Mouse (Mus musculus) heart, adult 2 months (tissue): ENCODE data around the gene Cavin3. TPM values are rescaled to one million over a fixed set of nuclear protein-coding genes. Genes with fewer than 3 reads are reported as not detected.

Experiments used
- DNase-seq, 2 experiments: peaks; one replicate each; pipeline ENCODE4 v3.0.0; 2021
- H3K27ac ChIP-seq: fragments of 200-600 bp; 2 replicates; pipeline ENCODE4 v1.8.1; 2022
- H3K27me3 ChIP-seq: fragments of 200-500 bp; 2 replicates; pipeline ENCODE4 v1.6.1; 2012; ENCODE audit warnings: mild to moderate bottlenecking, low read length, inconsistent platforms, mixed read lengths; ENCODE audit not compliant: control insufficient read depth, insufficient read depth
- H3K36me3 ChIP-seq: fragments of 200-500 bp; 2 replicates; pipeline ENCODE4 v1.6.1; 2012; ENCODE audit warnings: low read length, inconsistent platforms; ENCODE audit not compliant: control insufficient read depth, insufficient read depth
- H3K4me1 ChIP-seq: fragments of 200-500 bp; 2 replicates; pipeline ENCODE4 v1.6.1; 2011; ENCODE audit warnings: low read length; ENCODE audit not compliant: control insufficient read depth, insufficient read depth
- H3K4me3 ChIP-seq: fragments of 200-600 bp; 2 replicates; pipeline ENCODE4 v1.8.1; 2022
- H3K79me2 ChIP-seq: fragments of 200-500 bp; replicated peaks from 2 replicates; pipeline ENCODE4 v1.6.1; 2012; ENCODE audit warnings: mild to moderate bottlenecking, inconsistent platforms, low read length, moderate library complexity, mixed read lengths; ENCODE audit not compliant: control insufficient read depth, insufficient read depth
- H3K9ac ChIP-seq: fragments of 200-500 bp; 2 replicates; pipeline ENCODE4 v1.6.1; 2012; ENCODE audit warnings: low read depth, mild to moderate bottlenecking, control low read depth, inconsistent platforms, low read length, mixed read lengths
- CTCF ChIP-seq: fragments of 200-600 bp; IDR thresholded peaks from 2 replicates; pipeline ENCODE4 v1.8.1; 2022; ENCODE audit warnings: antibody characterized with exemption, mild to moderate bottlenecking, moderate library complexity
- EP300 ChIP-seq: fragments of 200-500 bp; IDR thresholded peaks from 2 replicates; pipeline ENCODE4 v1.6.1; 2011; ENCODE audit warnings: low read depth, low read length, control low read depth; ENCODE audit not compliant: insufficient read depth
- POLR2A ChIP-seq: fragments of 200-500 bp; IDR thresholded peaks from 2 replicates; pipeline ENCODE4 v1.6.1; 2011; ENCODE audit warnings: mild to moderate bottlenecking, low read depth, low read length, control low read depth; ENCODE audit not compliant: insufficient read depth
- WGBS: fragments of 180-500 bp; shearing (Covaris S2); methylation state at CpG from one replicate; pipeline ENCODE4 v1.1.7; 2018; 5-methylcytosine and 5-hydroxymethylcytosine counted together
- intact Hi-C: fragments of 180-260 bp; cut with DNase I; formaldehyde crosslinking; loops from one replicate; pipeline ENCODE4 v1.15.1; 2025
- long read RNA-seq: library from polyadenylated mRNA; stranded (forward); transcript quantifications from one replicate; pipeline ENCODE4 v2.0.0, GENCODE M21; 2021
- polyA plus RNA-seq: library from polyadenylated mRNA; depleted of rRNA; stranded (reverse); fragments of >200 nt; gene quantifications from 2 replicates; pipeline ENCODE4 v1.2.3, GENCODE M21; 2012; rRNA removed
- total RNA-seq, 2 experiments: library from RNA; stranded (reverse); gene quantifications; 2 replicates each; pipeline ENCODE4 v1.2.3; 2021

The Cavin3 gene
- total RNA-seq (10 to 100 TPM; 17.5 to 24.0 TPM), polyA plus RNA-seq (18.0 and 21.0 TPM in 2 replicates)
- long read RNA-seq, transcript Cavin3-201 (2 exons, 1,662 nt) = major isoform, 46 of 46 reads
- long read RNA-seq, partial matches to known transcripts = 0 of 46 reads
- long read RNA-seq, other reads (novel, unspliced or antisense) = 0 of 46 reads

DNA sequence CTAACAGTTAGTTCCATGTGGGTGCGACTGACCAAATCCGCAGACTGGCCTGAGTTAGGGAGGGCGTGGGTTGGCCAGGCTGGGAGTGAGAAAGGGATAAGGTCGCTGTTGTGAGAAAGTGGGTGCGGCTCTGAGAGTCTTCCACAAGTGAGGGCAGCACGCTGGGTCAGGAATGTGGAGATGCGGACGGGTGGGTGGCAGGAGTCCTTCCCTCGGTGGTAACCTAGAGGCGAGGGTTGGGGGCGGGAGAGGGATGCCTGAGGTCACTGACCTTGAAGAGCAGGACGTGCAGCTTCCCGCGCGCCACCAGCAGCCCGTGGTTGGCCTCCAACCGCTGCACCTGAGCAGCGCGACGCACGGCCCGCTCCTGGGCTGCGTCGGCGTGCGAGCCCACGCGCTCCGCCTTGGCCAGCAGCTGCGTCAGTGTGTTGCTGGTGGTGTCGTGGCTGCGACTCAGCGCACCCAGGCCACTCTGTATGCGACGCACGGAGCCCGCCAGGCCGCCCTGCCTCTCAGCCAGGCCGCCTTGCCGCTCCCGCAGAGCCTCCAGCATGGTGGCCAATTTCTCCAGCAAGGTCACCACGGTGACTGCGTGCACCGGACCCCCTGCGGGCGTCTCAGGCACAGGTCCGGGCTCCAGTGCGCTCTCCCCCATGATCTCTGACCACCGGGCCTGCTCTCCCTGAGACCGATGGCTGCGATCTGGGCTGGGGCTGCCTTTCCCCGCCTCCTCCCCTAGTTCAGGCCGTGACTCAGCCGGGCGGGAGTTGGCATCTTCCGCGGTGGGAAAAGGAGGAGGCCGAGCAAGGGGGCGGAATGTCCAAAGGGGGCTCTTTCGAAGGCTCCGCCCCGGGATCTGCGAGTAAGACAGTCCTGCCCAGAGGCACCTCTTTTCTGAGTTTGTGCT, at the start of gene Cavin3:
TSS of gene Cavin3 (minus strand) at position 796 of the 907 bp plus-strand sequence.
- Histone ChIP-seq H3K4me1 (peaks cover 9% of the 10 kb centered on the region), H3K27me3 (no peaks in the 10 kb centered on the region), H3K4me3 (peak within 1 kb of the TSS; percentile 78), H3K79me2 (no peaks in the 10 kb centered on the region), H3K27ac (peak within 1 kb of the TSS; percentile 97), H3K9ac (peak within 1 kb of the TSS; percentile 94), H3K36me3 (peaks cover 5% of the 10 kb centered on the region)
- intact Hi-C loops = loop anchor here (2.0 kb wide), 1 partner anchor 33 kb away; no protein-coding TSS in a partner anchor
- WGBS = 5% methylated on average over 63 of the region's 63 CpGs
- TF ChIP-seq CTCF (no peak), POLR2A (peak; percentile 76), EP300 (0 out of 2 replicates have a peak, but pooled peaks have one; percentile 2)
- peak; percentile 90 for DNase-seq

DNA sequence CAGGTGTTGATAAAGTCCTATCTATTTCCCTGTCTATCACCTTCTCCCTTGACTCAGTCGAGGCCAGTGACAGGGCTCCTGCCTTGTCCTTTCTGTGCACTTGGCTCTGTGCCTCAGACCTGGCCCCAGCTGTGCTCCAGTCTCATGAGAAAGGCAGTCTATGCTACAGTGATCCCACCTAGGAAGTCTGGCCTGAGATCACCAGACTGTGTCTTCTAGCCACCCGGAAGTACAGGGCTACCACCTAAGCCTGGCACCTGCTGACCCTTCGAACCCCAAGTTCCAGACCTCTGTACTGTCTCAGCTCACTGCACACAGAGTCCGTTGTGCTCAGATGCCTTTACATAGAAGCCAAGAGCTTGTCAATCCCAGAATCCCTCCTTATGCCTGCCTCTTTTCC, 46.0 kb upstream of the Cavin3 start:
- no peak overlapping the region for H3K27ac ChIP-seq
- 66% methylated on average over 4 of the region's 4 CpGs for WGBS
- no peaks in the 10 kb centered on the region for H3K27me3 ChIP-seq
- H3K79me2 ChIP-seq = no peaks in the 10 kb centered on the region
- H3K36me3 ChIP-seq = no peaks in the 10 kb centered on the region
- no peaks in the 10 kb centered on the region for H3K4me1 ChIP-seq
- no peak overlapping the region for H3K4me3 ChIP-seq
- intact Hi-C loops = no loop called here
- TF ChIP-seq CTCF (no peak), POLR2A (no peak), EP300 (no peak)
- H3K9ac ChIP-seq = no peak overlapping the region
- no peak for DNase-seq

DNA sequence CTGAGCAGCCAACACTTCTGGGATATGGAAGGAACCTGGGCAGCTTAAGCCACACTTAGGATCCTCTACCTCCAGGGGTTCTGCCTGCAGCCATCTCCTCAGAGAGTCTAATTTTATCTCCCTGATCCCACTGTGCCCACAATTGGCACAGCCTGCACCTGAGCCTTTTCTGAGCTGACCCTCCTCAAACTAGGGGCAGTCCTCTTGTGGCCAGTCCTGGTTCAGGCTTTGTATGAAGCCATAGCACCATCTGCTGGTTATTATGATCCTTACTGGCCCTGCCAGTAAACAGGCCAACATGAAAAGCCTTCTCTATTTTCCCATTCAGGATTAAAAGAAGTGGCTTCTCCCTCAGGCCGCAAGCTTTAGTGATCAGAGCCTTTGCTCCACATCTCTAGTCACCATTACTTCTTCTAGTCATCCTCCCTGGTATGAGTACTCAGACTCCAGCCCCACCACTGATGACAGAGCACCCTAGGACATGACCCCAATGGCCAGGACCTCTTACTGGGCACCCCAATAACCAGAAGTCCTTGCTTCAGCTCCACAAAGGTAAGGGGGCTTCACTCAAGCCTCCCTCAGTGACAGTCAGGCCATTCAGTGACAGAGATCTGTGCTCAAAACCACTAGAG, 45.3 kb upstream of the Cavin3 start:
- intact Hi-C loops = no loop called here

DNA sequence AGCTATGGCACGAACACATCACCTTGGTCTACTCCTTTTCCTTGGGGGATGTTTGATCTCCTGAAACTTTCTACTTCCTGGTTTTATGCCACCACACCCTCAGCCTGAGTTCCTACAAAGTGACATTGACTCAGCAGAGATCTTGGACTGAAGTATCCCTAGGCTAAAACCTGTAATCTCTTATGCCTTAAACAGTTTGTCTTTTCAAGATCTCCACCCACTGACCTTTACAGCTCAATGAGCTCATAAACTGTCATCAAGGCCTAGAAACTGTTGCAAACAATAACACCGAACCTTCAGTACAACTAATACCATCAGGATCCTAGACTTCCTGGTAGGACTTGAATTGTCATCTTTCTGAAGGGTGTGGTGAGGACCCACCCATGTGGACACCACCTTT, 42.1 kb upstream of the Cavin3 start:
- 70% methylated on average over 2 of the region's 2 CpGs for WGBS
- no peak overlapping the region for H3K9ac ChIP-seq
- no peaks in the 10 kb centered on the region for H3K27me3 ChIP-seq
- no peak overlapping the region for H3K4me3 ChIP-seq
- TF ChIP-seq EP300 (no peak), POLR2A (no peak), CTCF (no peak)
- H3K79me2 ChIP-seq = no peaks in the 10 kb centered on the region
- H3K27ac ChIP-seq = no peak overlapping the region
- H3K4me1 ChIP-seq = no peaks in the 10 kb centered on the region
- DNase-seq = no peak
- intact Hi-C loops = no loop called here
- H3K36me3 ChIP-seq = no peaks in the 10 kb centered on the region

More for the DNA sequence above, 45.3 kb upstream of the Cavin3 start:
- H3K27me3 ChIP-seq = no peaks in the 10 kb centered on the region
- H3K27ac ChIP-seq = no peak overlapping the region
- no peaks in the 10 kb centered on the region for H3K36me3 ChIP-seq
- TF ChIP-seq POLR2A (no peak), CTCF (peak; percentile 77), EP300 (no peak)
- no peak overlapping the region for H3K9ac ChIP-seq
- H3K4me1 ChIP-seq = no peaks in the 10 kb centered on the region
- DNase-seq = no peak
- no peak overlapping the region for H3K4me3 ChIP-seq
- H3K79me2 ChIP-seq = no peaks in the 10 kb centered on the region
- WGBS = 65% methylated on average over 1 of the region's 1 CpGs

DNA sequence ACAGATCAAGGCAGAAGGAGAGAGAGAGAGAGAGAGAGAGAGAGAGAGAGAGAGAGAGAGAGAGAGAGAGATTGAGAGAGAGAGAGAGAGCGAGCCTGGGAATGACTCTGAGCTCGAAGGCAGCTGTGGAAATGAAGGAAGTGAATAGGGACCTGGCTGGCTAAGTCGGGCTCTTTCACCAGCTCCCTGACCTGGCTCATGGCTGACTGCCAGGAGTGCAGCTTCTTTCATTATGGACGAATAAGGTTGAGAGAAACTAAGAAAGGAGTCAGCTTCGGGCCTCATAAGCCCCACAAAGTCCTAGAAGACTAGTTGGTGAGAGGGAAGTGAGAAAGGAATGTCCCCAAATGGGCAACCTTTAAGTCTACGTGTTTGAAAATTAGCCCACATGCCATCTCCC, 38.1 kb upstream of the Cavin3 start:
- H3K9ac ChIP-seq = no peak overlapping the region
- no peak for DNase-seq
- H3K4me1 ChIP-seq = no peaks in the 10 kb centered on the region
- H3K79me2 ChIP-seq = no peaks in the 10 kb centered on the region
- 33% methylated on average over 6 of the region's 6 CpGs for WGBS
- TF ChIP-seq EP300 (no peak), CTCF (no peak), POLR2A (no peak)
- no peak overlapping the region for H3K4me3 ChIP-seq
- H3K27ac ChIP-seq = no peak overlapping the region
- intact Hi-C loops = no loop called here
- H3K27me3 ChIP-seq = no peaks in the 10 kb centered on the region
- H3K36me3 ChIP-seq = no peaks in the 10 kb centered on the region

DNA sequence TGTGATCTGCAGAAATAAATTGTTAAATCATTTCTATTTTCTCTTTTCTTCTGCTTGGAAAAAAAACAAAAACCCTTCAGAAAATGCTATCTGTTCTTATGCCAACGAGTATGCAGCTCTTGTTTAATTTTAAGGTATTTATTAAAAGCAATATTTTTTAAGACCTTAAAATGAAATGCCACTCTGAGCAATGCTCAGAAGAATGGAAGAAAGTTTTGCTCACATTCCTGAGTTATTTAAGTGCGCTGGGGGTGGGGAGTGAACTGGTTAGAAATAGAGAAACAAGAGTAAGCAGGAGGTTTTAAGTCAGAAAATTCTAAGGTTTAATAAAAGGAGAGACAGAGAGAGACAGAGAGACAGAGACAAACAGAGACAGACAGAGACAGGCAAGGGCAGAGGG, 37.7 kb upstream of the Cavin3 start:
- Histone ChIP-seq H3K4me1 (no peaks in the 10 kb centered on the region), H3K27ac (no peak overlapping the region), H3K27me3 (no peaks in the 10 kb centered on the region), H3K79me2 (no peaks in the 10 kb centered on the region), H3K36me3 (no peaks in the 10 kb centered on the region), H3K4me3 (no peak overlapping the region), H3K9ac (no peak overlapping the region)
- no peak for DNase-seq
- TF ChIP-seq EP300 = no peak
- no peak for TF ChIP-seq POLR2A
- TF ChIP-seq CTCF = no peak
- WGBS = 65% methylated on average over 2 of the region's 2 CpGs
- intact Hi-C loops = loop anchor here (10.0 kb wide), 1 partner anchor 265 kb away; no protein-coding TSS in a partner anchor
